Mouse (Mus musculus): ENCODE measurements around the gene Arsb.

DNA sequence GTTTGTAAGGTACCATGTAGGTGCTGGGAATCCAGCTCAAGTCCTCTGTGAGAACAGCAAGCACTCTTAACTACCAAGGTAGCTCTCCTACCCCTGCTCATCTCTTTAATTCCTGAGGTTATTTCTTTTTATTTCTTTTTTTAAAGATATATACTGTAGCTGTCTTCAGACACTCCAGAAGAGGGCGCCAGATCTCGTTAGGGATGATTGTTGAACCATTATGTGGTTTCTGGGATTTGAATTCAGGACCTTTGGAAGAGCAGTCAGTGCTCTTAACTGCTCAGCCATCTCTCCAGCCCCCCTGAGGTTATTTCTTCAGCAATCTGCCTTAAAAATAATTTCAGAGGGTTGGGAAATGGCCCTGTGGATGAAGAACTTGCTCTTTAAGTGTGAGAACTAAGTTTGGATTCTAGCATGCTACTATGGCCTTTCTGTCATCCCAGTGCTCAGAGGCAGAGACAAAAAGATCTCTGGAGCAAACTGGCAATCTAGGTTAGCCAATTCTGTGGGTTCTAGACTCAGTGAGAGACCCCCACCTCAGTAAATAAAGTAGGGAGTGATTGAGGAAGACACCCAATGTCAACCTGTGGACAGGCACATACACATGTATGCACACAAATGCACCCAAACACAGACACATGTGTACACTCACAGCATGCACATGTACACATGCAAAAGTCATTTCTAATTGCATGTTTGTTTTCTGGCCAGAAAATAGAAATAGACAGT, 58.3 kb downstream of the Arsb start:
- no peak for TF ChIP-seq POLR2A (IDR thresholded peaks at IDR 0.05; ENCODE audit: borderline replicate concordance, extremely low read depth, low read depth, low read length)
- TF ChIP-seq CTCF (IDR thresholded peaks at IDR 0.05; ENCODE audit: insufficient read depth, low read length): no peak
